Mouse (Mus musculus) right cerebral cortex, postnatal 4 days (tissue): Measurements from ENCODE around the gene Gm11937.

Source experiments
- DNase-seq: peaks from one replicate; pipeline ENCODE4 v3.0.0-alpha.2; 2022

Gm11937 gene

DNA sequence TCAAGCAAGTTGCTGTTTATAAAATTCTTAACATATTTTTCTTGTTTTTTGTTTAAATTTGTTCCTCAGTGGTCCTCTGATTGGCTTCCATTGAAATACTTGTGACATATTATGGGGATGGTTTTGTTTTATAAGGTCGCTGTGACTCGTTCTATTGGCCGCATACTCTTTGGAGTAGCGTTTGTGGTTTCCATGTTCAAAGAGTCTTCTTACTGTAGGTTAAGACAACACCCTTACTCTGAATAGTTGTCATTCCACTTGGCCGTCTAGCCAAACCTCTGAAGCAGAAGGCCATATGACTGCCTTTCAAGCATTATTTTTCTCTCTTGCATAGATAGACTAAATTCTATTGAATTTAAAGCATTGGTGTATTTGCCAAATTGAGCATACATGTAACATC, 28.9 kb downstream of the Gm11937 start:
- DNase-seq, result no peak

DNA sequence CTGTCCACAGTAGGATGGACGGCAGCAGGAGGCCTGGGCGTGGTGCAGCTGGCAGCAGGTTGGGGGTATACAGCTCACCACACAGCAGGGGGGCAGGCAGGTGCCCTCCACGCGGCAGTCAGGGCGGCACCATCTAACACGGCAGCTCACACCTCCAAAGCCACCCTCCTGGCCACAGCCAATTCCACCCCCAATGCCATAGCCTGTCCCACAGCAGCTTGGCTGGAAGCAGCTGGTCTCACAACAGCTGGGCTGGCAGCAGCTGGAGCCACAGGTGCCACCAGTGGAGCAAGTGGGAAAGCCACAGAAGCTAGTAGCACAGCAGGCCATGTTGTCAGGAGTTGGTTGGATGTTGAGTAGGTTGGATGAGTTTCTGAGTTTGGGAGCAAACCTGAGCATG, 29.4 kb downstream of the Gm11937 start, which contains the start of gene Krtap1-5:
Gene Krtap1-5 (minus strand): TSS at position 381 of the 400 bp plus-strand sequence.
- DNase-seq, result no peak

DNA sequence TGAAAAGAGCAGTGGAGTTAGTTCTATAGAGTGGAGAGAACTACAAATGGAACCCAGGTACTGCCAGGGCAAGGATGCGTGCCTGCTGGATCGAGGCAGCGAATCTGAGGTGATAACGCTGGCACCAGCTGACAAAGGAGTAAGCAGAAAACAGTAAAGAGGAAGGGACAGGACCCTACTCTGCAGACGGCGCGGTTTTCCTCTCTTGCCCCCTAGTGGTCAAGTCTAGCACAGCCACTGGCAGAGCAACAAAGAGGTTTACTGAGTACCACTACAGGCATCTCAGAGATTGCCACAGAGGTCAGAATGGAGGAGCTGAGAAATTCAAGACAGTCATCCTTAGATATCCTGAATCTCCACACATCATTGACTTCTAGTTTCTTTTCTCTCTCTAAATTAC, 35.9 kb downstream of the Gm11937 start:
- DNase-seq, result peak; percentile 70

DNA sequence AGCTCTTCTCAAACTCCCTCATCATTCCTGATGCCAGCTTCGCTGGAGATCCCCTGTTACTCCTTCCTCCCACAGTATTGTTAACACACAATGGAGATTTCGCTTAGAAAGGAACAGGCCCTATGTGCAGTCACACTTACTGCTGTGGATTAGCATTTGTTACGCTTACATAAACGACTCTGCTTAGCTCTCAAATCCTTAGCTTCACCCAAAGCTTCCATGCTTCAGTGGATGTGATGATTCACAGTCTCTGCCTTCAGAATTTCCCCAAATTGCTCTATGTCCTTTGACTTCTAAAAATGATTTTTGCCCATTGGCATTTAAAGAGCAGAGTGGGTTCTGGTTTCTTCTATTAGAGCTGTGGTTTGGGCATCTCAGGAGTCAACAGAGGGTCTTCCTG, 36.8 kb downstream of the Gm11937 start:
- no peak for DNase-seq

DNA sequence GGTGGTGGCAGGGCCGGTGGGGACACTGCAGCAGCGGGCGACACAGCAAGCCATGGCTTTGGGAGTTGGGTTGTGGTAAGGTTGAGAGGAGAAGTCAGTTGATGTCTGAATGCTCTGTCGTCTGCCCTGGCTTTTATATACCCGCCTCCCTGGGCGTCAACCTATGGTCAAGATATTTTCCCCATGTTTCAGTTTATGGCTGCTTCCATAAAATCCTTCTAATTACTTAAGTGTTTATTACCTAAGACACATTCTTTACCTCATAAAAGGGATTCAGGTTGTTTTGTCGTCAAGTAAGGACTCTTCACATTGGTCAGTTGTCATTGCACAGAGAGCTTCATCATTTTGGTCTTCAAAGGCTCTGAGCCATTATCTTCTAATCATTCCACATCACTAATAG, 43.5 kb downstream of the Gm11937 start, which contains the start of gene Krtap3-1:
Gene Krtap3-1 (minus strand): TSS at position 101 of the 400 bp plus-strand sequence.
- no peak for DNase-seq

DNA sequence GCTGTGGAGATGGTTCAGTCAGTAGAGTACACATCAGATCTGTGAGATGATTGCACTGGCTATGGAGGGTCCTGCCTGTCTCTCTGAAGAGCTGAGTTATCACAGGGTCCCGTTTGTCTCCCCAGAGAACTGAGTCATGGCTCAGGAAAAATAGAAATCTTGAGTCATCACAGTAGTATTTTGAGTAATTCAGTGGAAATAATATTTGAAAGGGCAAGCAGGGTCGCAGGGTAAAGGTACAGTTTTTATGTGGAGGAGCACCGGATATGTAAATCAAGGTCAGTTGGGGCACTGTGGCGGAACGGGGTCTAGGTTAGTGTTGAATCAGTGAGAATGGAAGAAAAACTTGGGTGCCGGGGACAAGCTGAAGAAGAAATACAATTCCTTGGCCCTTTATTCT, 47.4 kb downstream of the Gm11937 start:
- no peak for DNase-seq
